Mouse (Mus musculus) midbrain, embryonic 11.5 days (tissue): ENCODE measurements around the gene Opcml. TPM values are rescaled to one million over a fixed set of nuclear protein-coding genes. Genes with fewer than 3 reads are reported as not detected.

Experiments used
- ATAC-seq: fragments of 200-750 bp; cut with Nextera tagmentation; 2 replicates; pipeline ENCODE4 v1.8.0; 2017; ENCODE audit warnings: moderate TSS enrichment, moderate library complexity; ENCODE audit not compliant: low FRiP score
- DNase-seq: peaks from one replicate; pipeline ENCODE4 v3.0.0; 2015; ENCODE audit warnings: low spot score; ENCODE audit errors: missing footprints
- H3K27ac ChIP-seq: fragments of 300-500 bp; sonication (generic); 2 replicates; pipeline ENCODE4 v1.5.1; 2014; ENCODE audit warnings: low read depth, low read length
- H3K27me3 ChIP-seq: fragments of 300-500 bp; sonication (generic); 2 replicates; pipeline ENCODE4 v1.6.1; 2014; ENCODE audit warnings: mild to moderate bottlenecking, low read length, moderate library complexity, mixed read lengths; ENCODE audit not compliant: control insufficient read depth, insufficient read depth
- H3K36me3 ChIP-seq: fragments of 300-500 bp; sonication (generic); 2 replicates; pipeline ENCODE4 v1.6.1; 2014; ENCODE audit warnings: mild to moderate bottlenecking, low read length, moderate library complexity, mixed read lengths; ENCODE audit not compliant: control insufficient read depth, insufficient read depth
- H3K4me1 ChIP-seq: fragments of 300-500 bp; sonication (generic); 2 replicates; pipeline ENCODE4 v1.6.1; 2014; ENCODE audit warnings: low read length; ENCODE audit not compliant: control insufficient read depth, insufficient read depth
- H3K4me2 ChIP-seq: fragments of 300-500 bp; sonication (generic); 2 replicates; pipeline ENCODE4 v1.6.1; 2014; ENCODE audit warnings: mild to moderate bottlenecking, moderate library complexity
- H3K4me3 ChIP-seq: fragments of 300-500 bp; sonication (generic); 2 replicates; pipeline ENCODE4 v1.5.1; 2014; ENCODE audit warnings: low read depth, low read length
- H3K9ac ChIP-seq: fragments of 300-500 bp; sonication (generic); 2 replicates; pipeline ENCODE4 v1.6.1; 2014; ENCODE audit warnings: low read length
- H3K9me3 ChIP-seq: fragments of 300-500 bp; sonication (generic); 2 replicates; pipeline ENCODE4 v1.6.1; 2016; ENCODE audit warnings: low read length; ENCODE audit not compliant: control insufficient read depth
- WGBS: fragments of 180-500 bp; shearing (Covaris S2); extraction: QIAGEN DNeasy Blood & Tissue Kit; methylation state at CpG from one replicate; pipeline ENCODE4 v1.1.7; 2014; 5-methylcytosine and 5-hydroxymethylcytosine counted together
- polyA plus RNA-seq: library from polyadenylated mRNA; unstranded; fragments of >200 nt; fragmentation: Nextera tagmentation; extraction: Ambion mirVana; gene quantifications from 2 replicates; pipeline ENCODE4 v1.2.1, GENCODE M21; 2014

The Opcml gene
- polyA plus RNA-seq, 1 experiment from 2014 or later: 3.2 TPM

DNA sequence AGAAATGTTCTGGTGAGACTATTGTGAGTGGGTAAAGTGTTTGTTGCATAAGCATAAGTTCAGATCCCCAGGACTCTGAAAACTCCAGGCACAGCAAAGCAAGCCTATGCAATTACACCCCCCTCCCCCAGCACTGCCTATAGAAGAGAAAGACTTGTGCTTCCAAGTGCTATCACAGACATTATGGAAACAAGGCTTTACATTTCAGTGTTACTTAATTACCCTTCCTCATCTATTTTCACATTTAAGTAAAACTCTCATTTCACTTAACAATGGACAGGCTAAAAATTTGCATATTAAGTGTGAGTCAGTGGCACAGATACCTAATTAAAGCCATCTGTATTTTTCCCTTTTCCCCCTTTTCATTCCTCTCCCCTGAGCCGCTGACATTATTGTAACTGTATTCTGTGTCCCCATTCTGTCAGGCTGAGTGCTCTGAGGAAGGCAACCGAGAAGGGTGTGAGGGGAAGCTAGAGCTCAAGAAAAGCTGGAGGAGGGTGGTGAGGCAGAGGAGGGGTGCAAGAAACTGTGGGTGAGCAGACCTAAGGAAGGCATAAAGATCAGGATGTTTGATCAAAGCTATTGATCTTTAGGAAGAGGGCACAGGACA lies 1055.5 kb downstream of the Opcml start:
- no peak for DNase-seq
- no peak for ATAC-seq
- Histone ChIP-seq H3K4me1 (no peaks in the 10 kb centered on the region), H3K4me2 (no peak overlapping the region), H3K9me3 (no peaks in the 10 kb centered on the region), H3K4me3 (no peak overlapping the region), H3K27me3 (no peaks in the 10 kb centered on the region), H3K9ac (no peak overlapping the region), H3K36me3 (no peaks in the 10 kb centered on the region), H3K27ac (no peak overlapping the region)
- 60% methylated on average over 2 of the region's 2 CpGs for WGBS

- no peak overlapping the region for H3K4me2 ChIP-seq
- H3K27ac ChIP-seq: no peak overlapping the region
- no peaks in the 10 kb centered on the region for H3K36me3 ChIP-seq
- ATAC-seq (no peak), DNase-seq (no peak)
- no peaks in the 10 kb centered on the region for H3K4me1 ChIP-seq
- H3K9me3 ChIP-seq: no peaks in the 10 kb centered on the region
- H3K27me3 ChIP-seq: no peaks in the 10 kb centered on the region
- WGBS: 83% methylated on average over 7 of the region's 7 CpGs
- no peak overlapping the region for H3K4me3 ChIP-seq
- H3K9ac ChIP-seq: no peak overlapping the region
Observed at GRCm38 (mm10) chr9:28855826-28856225, 1065.3 kb downstream of the Opcml start.

DNA sequence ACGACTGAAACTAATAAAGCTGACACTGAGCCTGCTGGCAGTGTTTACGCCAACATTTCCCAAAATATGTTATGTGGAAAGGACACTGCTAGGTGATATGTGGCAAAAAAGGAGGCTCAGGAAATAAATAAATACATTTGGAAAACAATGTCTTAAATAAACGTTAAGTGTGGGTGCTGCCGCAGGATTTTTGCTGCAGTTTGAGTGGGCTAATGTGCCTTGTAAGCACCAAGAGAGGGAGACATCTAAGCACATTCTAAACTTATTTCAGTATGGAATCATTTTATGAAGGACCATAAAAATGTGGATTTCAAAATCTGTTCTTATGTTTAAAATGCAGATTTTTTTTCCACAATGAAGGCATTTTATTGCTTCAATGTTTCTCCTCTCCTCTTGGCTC lies 1071.4 kb downstream of the Opcml start:
- Histone ChIP-seq H3K36me3 (no peaks in the 10 kb centered on the region), H3K27me3 (no peaks in the 10 kb centered on the region), H3K4me3 (no peak overlapping the region), H3K27ac (no peak overlapping the region), H3K4me2 (no peak overlapping the region), H3K4me1 (no peaks in the 10 kb centered on the region), H3K9ac (no peak overlapping the region), H3K9me3 (no peaks in the 10 kb centered on the region)
- WGBS: 85% methylated on average over 4 of the region's 4 CpGs
- ATAC-seq: no peak
- DNase-seq: no peak

DNA sequence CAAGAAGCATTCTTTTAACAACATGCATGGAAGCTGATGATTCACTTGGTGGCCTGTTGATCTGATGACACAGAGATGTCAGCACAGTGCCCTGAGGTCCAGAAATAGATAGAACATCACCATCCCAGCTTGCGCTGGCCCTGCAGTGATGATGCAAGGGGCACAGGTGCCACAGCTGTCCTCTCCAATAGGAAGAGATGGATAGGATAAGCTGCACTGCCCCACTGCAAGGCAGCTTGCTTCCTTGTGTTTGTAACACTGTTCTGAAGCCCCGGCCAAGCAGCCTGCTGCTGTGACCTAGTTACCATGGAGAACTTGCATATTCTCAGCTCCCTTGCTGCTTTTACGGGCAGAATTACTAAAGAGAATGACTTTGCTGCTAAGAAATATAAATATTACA lies 1076.7 kb downstream of the Opcml start:
- Histone ChIP-seq H3K36me3 (no peaks in the 10 kb centered on the region), H3K27me3 (no peaks in the 10 kb centered on the region), H3K9ac (no peak overlapping the region), H3K4me3 (no peak overlapping the region), H3K4me1 (no peaks in the 10 kb centered on the region), H3K4me2 (no peak overlapping the region), H3K27ac (no peak overlapping the region), H3K9me3 (no peaks in the 10 kb centered on the region)
- DNase-seq (no peak), ATAC-seq (no peak)
- WGBS: 82% methylated on average over 3 of the region's 3 CpGs

DNA sequence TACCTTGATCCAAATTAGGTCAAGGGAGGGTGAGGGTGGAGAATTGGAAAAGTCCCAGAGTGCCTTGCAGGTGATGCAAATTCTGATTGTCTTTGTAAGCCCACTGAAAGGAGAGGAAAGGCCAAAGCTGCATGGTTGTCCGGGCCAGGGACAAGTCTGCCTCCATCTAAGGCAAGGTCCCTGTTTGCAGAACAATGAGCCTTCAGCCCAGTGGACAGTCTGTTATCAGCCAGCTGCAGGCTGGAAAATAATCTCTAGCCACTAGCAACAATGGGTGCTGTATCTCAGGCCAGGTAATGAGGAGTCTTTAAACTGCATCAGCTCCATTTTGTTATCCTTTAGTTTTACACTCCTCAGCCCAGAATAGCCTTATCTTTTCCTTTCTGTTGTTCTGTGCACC lies 1079.9 kb downstream of the Opcml start:
- H3K4me2 ChIP-seq: no peak overlapping the region
- H3K9me3 ChIP-seq: no peaks in the 10 kb centered on the region
- ATAC-seq: 0 out of 2 replicates have a peak, but pooled peaks have one; percentile 40
- H3K27ac ChIP-seq: no peak overlapping the region
- no peaks in the 10 kb centered on the region for H3K4me1 ChIP-seq
- H3K9ac ChIP-seq: no peak overlapping the region
- no peaks in the 10 kb centered on the region for H3K36me3 ChIP-seq
- H3K27me3 ChIP-seq: no peaks in the 10 kb centered on the region
- no peak for DNase-seq
- WGBS: 58% methylated on average over 1 of the region's 1 CpGs
- H3K4me3 ChIP-seq: no peak overlapping the region

DNA sequence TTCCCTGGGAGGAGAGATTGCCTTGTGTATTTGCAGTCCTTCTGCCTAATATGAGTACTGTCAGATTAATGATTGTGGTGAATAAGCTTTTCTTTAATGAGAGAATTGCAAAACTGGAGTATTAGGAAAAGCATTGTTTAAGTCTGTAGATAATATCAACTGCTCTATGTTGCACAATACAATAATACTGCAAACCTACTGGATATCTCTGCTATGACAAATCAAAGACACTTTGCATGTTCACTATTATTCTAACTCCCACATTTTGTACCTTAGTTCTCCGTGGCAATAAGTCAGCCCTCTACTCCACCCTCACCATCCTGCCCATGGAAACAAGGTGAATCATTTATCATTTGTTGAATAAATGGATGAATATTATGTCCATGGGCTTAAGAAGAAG lies 1092.0 kb downstream of the Opcml start:
- no peak overlapping the region for H3K4me3 ChIP-seq
- WGBS: 91% methylated on average over 1 of the region's 1 CpGs
- no peaks in the 10 kb centered on the region for H3K27me3 ChIP-seq
- no peaks in the 10 kb centered on the region for H3K4me1 ChIP-seq
- ATAC-seq (no peak), DNase-seq (no peak)
- no peak overlapping the region for H3K4me2 ChIP-seq
- H3K9ac ChIP-seq: no peak overlapping the region
- H3K27ac ChIP-seq: no peak overlapping the region
- no peaks in the 10 kb centered on the region for H3K9me3 ChIP-seq
- H3K36me3 ChIP-seq: no peaks in the 10 kb centered on the region

- WGBS: 92% methylated on average over 8 of the region's 8 CpGs
- Histone ChIP-seq H3K9me3 (no peaks in the 10 kb centered on the region), H3K27me3 (no peaks in the 10 kb centered on the region), H3K27ac (no peak overlapping the region), H3K9ac (no peak overlapping the region), H3K4me1 (no peaks in the 10 kb centered on the region), H3K4me3 (no peak overlapping the region), H3K36me3 (no peaks in the 10 kb centered on the region), H3K4me2 (no peak overlapping the region)
- ATAC-seq (no peak), DNase-seq (no peak)
Observed at GRCm38 (mm10) chr9:28891611-28892010, 1101.0 kb downstream of the Opcml start.

DNA sequence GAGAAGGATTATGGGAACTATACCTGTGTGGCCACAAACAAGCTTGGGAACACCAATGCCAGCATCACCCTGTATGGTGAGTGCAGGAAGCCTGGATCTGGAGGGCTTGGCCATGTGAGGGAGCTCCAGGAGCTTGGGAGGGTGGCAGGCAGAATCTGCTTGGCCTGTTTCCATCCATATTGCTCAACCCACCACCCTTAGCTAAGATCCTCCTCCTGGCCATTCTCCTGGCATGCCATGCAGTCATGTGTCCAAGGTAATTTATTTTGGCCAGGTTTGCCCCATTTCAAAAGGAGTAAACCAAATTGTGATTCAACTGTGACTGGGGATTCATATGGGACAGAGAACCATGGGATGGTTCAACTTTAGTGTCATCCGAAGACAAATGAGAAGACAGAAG lies 1112.7 kb downstream of the Opcml start:
- Histone ChIP-seq H3K27ac (no peak overlapping the region), H3K4me3 (no peak overlapping the region), H3K4me1 (no peaks in the 10 kb centered on the region), H3K4me2 (no peak overlapping the region), H3K36me3 (no peaks in the 10 kb centered on the region), H3K9me3 (no peaks in the 10 kb centered on the region), H3K9ac (no peak overlapping the region), H3K27me3 (no peaks in the 10 kb centered on the region)
- DNase-seq (no peak), ATAC-seq (no peak)
- 97% methylated on average over 1 of the region's 1 CpGs for WGBS

GRCm38 (mm10) chr9:28909738-28910137 lies 1119.2 kb downstream of the Opcml start:
- Histone ChIP-seq H3K4me2 (no peak overlapping the region), H3K4me3 (no peak overlapping the region), H3K36me3 (no peaks in the 10 kb centered on the region), H3K4me1 (no peaks in the 10 kb centered on the region), H3K27me3 (no peaks in the 10 kb centered on the region), H3K9me3 (no peaks in the 10 kb centered on the region), H3K27ac (no peak overlapping the region), H3K9ac (no peak overlapping the region)
- WGBS: 88% methylated on average over 4 of the region's 4 CpGs
- DNase-seq (no peak), ATAC-seq (no peak)
